Mouse (Mus musculus) thymus, adult 2 months (tissue): ENCODE measurements around the gene Kalrn.

Source experiments
- CTCF ChIP-seq: fragments of 200-500 bp; IDR thresholded peaks from 2 replicates; pipeline ENCODE4 v1.5.1; 2012; ENCODE audit warnings: mild to moderate bottlenecking, control low read depth, low read length, moderate library complexity, borderline replicate concordance; ENCODE audit not compliant: control insufficient read depth, poor library complexity, insufficient read depth; ENCODE audit errors: extremely low read depth
- POLR2A ChIP-seq: fragments of 200-500 bp; IDR thresholded peaks from 2 replicates; pipeline ENCODE4 v1.6.1; 2012; ENCODE audit warnings: mild to moderate bottlenecking, low read length, control low read depth, moderate library complexity; ENCODE audit not compliant: control insufficient read depth, poor library complexity, insufficient read depth; ENCODE audit errors: extremely low read depth

- no peak for TF ChIP-seq POLR2A
- TF ChIP-seq CTCF: no peak
Measured at GRCm38 (mm10) chr16:34311577-34311976, 261.8 kb downstream of the Kalrn start.
